Mouse (Mus musculus): Measurements from ENCODE around the gene Psmc2. TPM values are rescaled to one million over a fixed set of nuclear protein-coding genes. Genes with fewer than 3 reads are reported as not detected.

Gene Psmc2
- total and polyA plus RNA-seq, 3 experiments: 297 to 356 (median 316) TPM

DNA sequence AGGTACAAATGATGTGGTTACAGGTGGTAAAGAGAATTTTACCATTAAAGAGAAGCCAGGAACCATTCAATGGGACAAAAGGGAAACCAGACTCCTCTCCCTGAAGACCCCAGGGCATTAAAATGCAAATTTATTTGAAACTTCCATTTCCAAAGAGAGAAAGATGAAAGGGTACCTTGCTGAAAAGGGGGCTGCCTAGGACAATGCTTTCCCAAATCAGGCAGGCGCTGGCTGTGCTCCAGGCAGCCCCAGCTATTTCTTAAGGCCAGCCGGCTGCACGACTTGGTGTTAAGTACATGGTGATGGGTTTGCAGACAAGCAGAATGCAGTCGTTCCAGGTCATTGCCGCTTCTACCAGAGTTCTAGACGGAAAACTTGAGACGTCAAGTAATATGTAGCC lies 41.3 kb downstream of the Psmc2 start:
- Histone ChIP-seq H3K4me1 (ENCODE audit: control insufficient read depth in 1 of 2, insufficient read depth in 2 of 2, low read length in 2 of 2) (no peaks in the 10 kb centered on the region), H3K4me3 (ENCODE audit: control insufficient read depth in 1 of 2, insufficient read depth in 1 of 2, low read depth in 2 of 2, low read length in 2 of 2) (no peak overlapping the region), H3K79me2 (ENCODE audit: control insufficient read depth, insufficient read depth, low read length, poor library complexity) (no peaks in the 10 kb centered on the region), H3K9me3 (replicated peaks; ENCODE audit: insufficient read depth, low read length) (no peaks in the 10 kb centered on the region), H3K27ac (ENCODE audit: control insufficient read depth, low read depth, low read length) (no peak overlapping the region), H3K27me3 (ENCODE audit: control insufficient read depth in 1 of 2, insufficient read depth in 2 of 2, low read length in 2 of 2) (peaks cover 2% of the 10 kb centered on the region in 2 experiments; a peak in 3 of 4 replicates), H3K36me3 (ENCODE audit: control insufficient read depth in 1 of 2, insufficient read depth in 2 of 2, low read length in 2 of 2) (no peaks in the 10 kb centered on the region), H3K9ac (ENCODE audit: control insufficient read depth, low read depth, low read length, poor library complexity, severe bottlenecking) (no peak overlapping the region)
- DNase-seq (ENCODE audit: low read depth, low spot score): no peak
- no peak for TF ChIP-seq POLR2A (IDR thresholded peaks at IDR 0.05; ENCODE audit: control insufficient read depth in 1 of 2, insufficient read depth in 1 of 2, low read depth in 1 of 2, low read length in 2 of 2, poor library complexity in 1 of 2)
- no peak for TF ChIP-seq NELFE (IDR thresholded peaks at IDR 0.05; ENCODE audit: low read depth, low read length)
- TF ChIP-seq MAFK (IDR thresholded peaks at IDR 0.05; ENCODE audit: borderline replicate concordance, low read depth, low read length): no peak
- TF ChIP-seq ZKSCAN1 (IDR thresholded peaks at IDR 0.05; ENCODE audit: low read depth, low read length): no peak

DNA sequence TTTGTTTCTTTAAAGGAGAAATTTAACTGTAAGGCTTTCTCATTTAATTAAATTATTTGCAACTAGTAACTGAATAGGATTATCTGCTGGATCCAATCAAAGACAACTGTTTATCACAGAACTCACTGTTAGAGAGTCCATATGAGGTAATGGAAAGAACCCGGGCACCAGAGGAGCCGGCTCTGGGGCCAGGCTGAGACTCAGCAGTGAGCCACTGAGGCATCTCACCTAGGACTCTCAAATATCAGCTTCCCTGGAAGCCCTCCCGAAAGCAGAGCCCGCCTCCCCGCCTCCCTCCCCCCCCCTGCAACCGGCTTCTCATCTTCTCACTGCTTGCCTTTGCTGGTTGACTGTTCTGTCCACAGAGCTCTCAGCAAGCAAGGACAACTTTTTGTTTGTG lies 42.6 kb downstream of the Psmc2 start:
- no peak for DNase-seq (ENCODE audit: low read depth, low spot score)
- no peak for TF ChIP-seq POLR2AphosphoS2 (IDR thresholded peaks at IDR 0.05; ENCODE audit: low read length)
- TF ChIP-seq BHLHE40 (IDR thresholded peaks at IDR 0.05; ENCODE audit: borderline replicate concordance, low read depth, low read length): no peak
- no peak for TF ChIP-seq NELFE (IDR thresholded peaks at IDR 0.05; ENCODE audit: low read depth, low read length)
- no peak for TF ChIP-seq MAFK (IDR thresholded peaks at IDR 0.05; ENCODE audit: borderline replicate concordance, low read depth, low read length)
- TF ChIP-seq KAT2A (conservative IDR thresholded peaks at IDR 0.05; ENCODE audit: low read depth, low read length): no peak
- TF ChIP-seq RAD21 (IDR thresholded peaks at IDR 0.05; ENCODE audit: low read depth, low read length): no peak
- TF ChIP-seq NRF1 (IDR thresholded peaks at IDR 0.05; ENCODE audit: insufficient read depth, low read depth, low read length, poor library complexity, severe bottlenecking): no peak
- TF ChIP-seq UBTF (IDR thresholded peaks at IDR 0.05; ENCODE audit: borderline replicate concordance, insufficient read depth, low read depth, low read length): no peak
- TF ChIP-seq SMC3 (IDR thresholded peaks at IDR 0.05; ENCODE audit: low read depth, low read length): no peak
- no peak for TF ChIP-seq TCF12 (IDR thresholded peaks at IDR 0.05; ENCODE audit: low read depth, low read length)
- TF ChIP-seq MAZ (IDR thresholded peaks at IDR 0.05; ENCODE audit: low read depth, low read length): no peak
- TF ChIP-seq ZKSCAN1 (IDR thresholded peaks at IDR 0.05; ENCODE audit: low read depth, low read length): no peak
- no peak for TF ChIP-seq USF2 (IDR thresholded peaks at IDR 0.05; ENCODE audit: borderline replicate concordance in 1 of 2, insufficient read depth in 1 of 2, low read depth in 1 of 2, low read length in 2 of 2)
- Histone ChIP-seq H3K9ac (ENCODE audit: control insufficient read depth, low read depth, low read length, poor library complexity, severe bottlenecking) (no peak overlapping the region), H3K36me3 (ENCODE audit: control insufficient read depth in 1 of 2, insufficient read depth in 2 of 2, low read length in 2 of 2) (no peaks in the 10 kb centered on the region), H3K27ac (ENCODE audit: control insufficient read depth, low read depth, low read length) (no peak overlapping the region), H3K79me2 (ENCODE audit: control insufficient read depth, insufficient read depth, low read length, poor library complexity) (no peaks in the 10 kb centered on the region), H3K9me3 (replicated peaks; ENCODE audit: insufficient read depth, low read length) (no peaks in the 10 kb centered on the region), H3K4me1 (ENCODE audit: control insufficient read depth in 1 of 2, insufficient read depth in 2 of 2, low read length in 2 of 2) (no peaks in the 10 kb centered on the region), H3K27me3 (ENCODE audit: control insufficient read depth in 1 of 2, insufficient read depth in 2 of 2, low read length in 2 of 2) (peaks cover 2 to 7% of the 10 kb centered on the region in 2 experiments; a peak in 3 of 4 replicates), H3K4me3 (ENCODE audit: control insufficient read depth in 1 of 2, insufficient read depth in 1 of 2, low read depth in 2 of 2, low read length in 2 of 2) (no peak overlapping the region)

Data from MEL (cell line).